Mouse (Mus musculus) heart, adult 2 months (tissue): ENCODE data around the gene Creg2.
"Not testable (repeated sequence)": the region's sequence is repeated elsewhere in the genome, so short reads cannot be mapped to it uniquely, and the experiment has no call there.

ENCODE experiments used
- CTCF ChIP-seq: fragments of 200-600 bp; IDR thresholded peaks from 2 replicates; pipeline ENCODE4 v1.8.1; 2022; ENCODE audit warnings: antibody characterized with exemption, mild to moderate bottlenecking, moderate library complexity
- EP300 ChIP-seq: fragments of 200-500 bp; IDR thresholded peaks from 2 replicates; pipeline ENCODE4 v1.6.1; 2011; ENCODE audit warnings: low read depth, low read length, control low read depth; ENCODE audit not compliant: insufficient read depth
- POLR2A ChIP-seq: fragments of 200-500 bp; IDR thresholded peaks from 2 replicates; pipeline ENCODE4 v1.6.1; 2011; ENCODE audit warnings: mild to moderate bottlenecking, low read depth, low read length, control low read depth; ENCODE audit not compliant: insufficient read depth

DNA sequence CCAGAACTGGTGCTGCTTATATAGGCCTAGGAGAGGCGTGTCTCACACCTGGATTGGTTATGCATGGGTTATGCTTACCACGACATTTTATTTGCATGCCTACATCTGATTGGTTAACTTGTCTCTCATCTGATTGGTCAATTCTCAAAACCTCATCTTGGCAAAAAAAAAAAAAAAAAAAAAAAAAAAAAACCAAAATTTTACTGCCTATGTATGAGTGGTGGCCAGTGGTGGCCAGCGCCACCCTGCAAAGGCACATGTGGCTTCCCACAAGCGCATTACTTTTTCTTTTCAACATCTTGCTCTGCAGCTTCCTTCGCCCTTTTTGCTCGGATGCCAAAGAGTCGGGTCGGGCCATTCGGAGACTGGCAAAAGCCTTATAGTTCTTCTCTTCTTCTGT, 54.1 kb downstream of the Creg2 start:
- TF ChIP-seq CTCF, POLR2A, EP300: not testable (repeated sequence)
